Mouse (Mus musculus) embryonic facial prominence, embryonic 11.5 days (tissue): ENCODE measurements around the gene Epb41l5. TPM values are rescaled to one million over a fixed set of nuclear protein-coding genes. Genes with fewer than 3 reads are reported as not detected.
A peak's percentile ranks its signal among the peaks of the same experiment; 100 is the strongest.

ENCODE experiments used
- ATAC-seq: fragments of 200-750 bp; cut with Nextera tagmentation; replicated peaks from 2 replicates; pipeline ENCODE4 v1.8.0; 2017; ENCODE audit warnings: low read depth; ENCODE audit not compliant: insufficient number of reproducible peaks, low FRiP score, low TSS enrichment
- DNase-seq: peaks from one replicate; pipeline ENCODE4 v3.0.0-alpha.2; 2015; ENCODE audit warnings: low spot score
- H3K27ac ChIP-seq: fragments of 300-500 bp; sonication (generic); replicated peaks from 2 replicates; pipeline ENCODE4 v1.5.1; 2014; ENCODE audit warnings: mild to moderate bottlenecking, low read depth, low read length, control low read depth
- H3K27me3 ChIP-seq: fragments of 300-500 bp; sonication (generic); 2 replicates; pipeline ENCODE4 v1.6.1; 2014; ENCODE audit warnings: mild to moderate bottlenecking, low read length, moderate library complexity, mixed read lengths; ENCODE audit not compliant: control insufficient read depth, insufficient read depth
- H3K36me3 ChIP-seq: fragments of 300-500 bp; sonication (generic); replicated peaks from 2 replicates; pipeline ENCODE4 v1.6.1; 2014; ENCODE audit warnings: low read depth, mild to moderate bottlenecking, low read length, moderate library complexity, mixed read lengths; ENCODE audit not compliant: control insufficient read depth, insufficient read depth
- H3K4me1 ChIP-seq: fragments of 300-500 bp; sonication (generic); 2 replicates; pipeline ENCODE4 v1.6.1; 2014; ENCODE audit warnings: low read length, mixed read lengths; ENCODE audit not compliant: control insufficient read depth, insufficient read depth
- H3K4me2 ChIP-seq: fragments of 300-500 bp; sonication (generic); 2 replicates; pipeline ENCODE4 v1.6.1; 2014; ENCODE audit warnings: low read depth, mild to moderate bottlenecking, control low read depth, low read length, moderate library complexity
- H3K4me3 ChIP-seq: fragments of 300-500 bp; sonication (generic); 2 replicates; pipeline ENCODE4 v1.5.1; 2014; ENCODE audit warnings: low read depth, low read length, control low read depth
- H3K9ac ChIP-seq: fragments of 300-500 bp; sonication (generic); replicated peaks from 2 replicates; pipeline ENCODE4 v1.6.1; 2014; ENCODE audit warnings: mild to moderate bottlenecking, control low read depth, low read length
- H3K9me3 ChIP-seq: fragments of 300-500 bp; sonication (generic); replicated peaks from 2 replicates; pipeline ENCODE4 v1.6.1; 2016; ENCODE audit warnings: mild to moderate bottlenecking, low read length, inconsistent platforms, mixed read lengths; ENCODE audit not compliant: control insufficient read depth
- WGBS: fragments of 180-500 bp; shearing (Covaris S2); extraction: QIAGEN DNeasy Blood & Tissue Kit; methylation state at CpG from one replicate; pipeline ENCODE4 v1.1.7; 2014; 5-methylcytosine and 5-hydroxymethylcytosine counted together
- polyA plus RNA-seq: library from polyadenylated mRNA; unstranded; fragments of >200 nt; fragmentation: Nextera tagmentation; extraction: Ambion mirVana; gene quantifications from 2 replicates; pipeline ENCODE4 v1.2.1, GENCODE M21; 2014

The Epb41l5 gene
- polyA plus RNA-seq, 1 experiment from 2014 or later: 21.4 TPM

- H3K9me3 ChIP-seq: no peaks in the 10 kb centered on the region
- H3K4me2 ChIP-seq: no peak overlapping the region
- no peak for ATAC-seq
- H3K4me1 ChIP-seq: no peaks in the 10 kb centered on the region
- no peaks in the 10 kb centered on the region for H3K36me3 ChIP-seq
- WGBS: 72% methylated on average over 2 of the region's 2 CpGs
- no peak for DNase-seq
- no peak overlapping the region for H3K9ac ChIP-seq
- H3K27ac ChIP-seq: no peak overlapping the region
- H3K4me3 ChIP-seq: no peak overlapping the region
- H3K27me3 ChIP-seq: no peaks in the 10 kb centered on the region
Measured at GRCm38 (mm10) chr1:119539252-119539651, 109.5 kb downstream of the Epb41l5 start.

- 88% methylated on average over 6 of the region's 6 CpGs for WGBS
- Histone ChIP-seq H3K4me2 (no peak overlapping the region), H3K4me1 (no peaks in the 10 kb centered on the region), H3K9me3 (no peaks in the 10 kb centered on the region), H3K36me3 (no peaks in the 10 kb centered on the region), H3K9ac (no peak overlapping the region), H3K27ac (no peak overlapping the region), H3K27me3 (no peaks in the 10 kb centered on the region), H3K4me3 (no peak overlapping the region)
- ATAC-seq (no peak), DNase-seq (no peak)
Measured at GRCm38 (mm10) chr1:119537651-119538050, 111.1 kb downstream of the Epb41l5 start.

GRCm38 (mm10) chr1:119536122-119536521 is 112.7 kb downstream of the Epb41l5 start:
- ATAC-seq: no peak
- Histone ChIP-seq H3K4me1 (no peaks in the 10 kb centered on the region), H3K4me2 (no peak overlapping the region), H3K9me3 (no peaks in the 10 kb centered on the region), H3K27ac (no peak overlapping the region), H3K4me3 (no peak overlapping the region), H3K27me3 (no peaks in the 10 kb centered on the region), H3K9ac (no peak overlapping the region), H3K36me3 (no peaks in the 10 kb centered on the region)
- WGBS: 80% methylated on average over 2 of the region's 2 CpGs
- DNase-seq: no peak

GRCm38 (mm10) chr1:119534341-119534740 is 114.5 kb downstream of the Epb41l5 start:
- WGBS: 84% methylated on average over 5 of the region's 5 CpGs
- H3K27me3 ChIP-seq: no peaks in the 10 kb centered on the region
- DNase-seq (no peak), ATAC-seq (no peak)
- no peak overlapping the region for H3K9ac ChIP-seq
- H3K4me2 ChIP-seq: no peak overlapping the region
- H3K27ac ChIP-seq: no peak overlapping the region
- H3K4me3 ChIP-seq: no peak overlapping the region
- no peaks in the 10 kb centered on the region for H3K9me3 ChIP-seq
- H3K36me3 ChIP-seq: no peaks in the 10 kb centered on the region
- no peaks in the 10 kb centered on the region for H3K4me1 ChIP-seq

- ATAC-seq: no peak
- peaks cover 5% of the 10 kb centered on the region for H3K36me3 ChIP-seq
- no peak for DNase-seq
- 84% methylated on average over 18 of the region's 18 CpGs for WGBS
- H3K4me2 ChIP-seq: no peak overlapping the region
- no peak overlapping the region for H3K9ac ChIP-seq
- no peaks in the 10 kb centered on the region for H3K27me3 ChIP-seq
- H3K4me3 ChIP-seq: no peak overlapping the region
- no peaks in the 10 kb centered on the region for H3K4me1 ChIP-seq
- no peaks in the 10 kb centered on the region for H3K9me3 ChIP-seq
- no peak overlapping the region for H3K27ac ChIP-seq
Measured at GRCm38 (mm10) chr1:119533093-119533805, 115.6 kb downstream of the Epb41l5 start.

GRCm38 (mm10) chr1:119532165-119532564 is 116.6 kb downstream of the Epb41l5 start:
- DNase-seq: no peak
- peaks cover 5% of the 10 kb centered on the region for H3K36me3 ChIP-seq
- ATAC-seq: peak; percentile 77

GRCm38 (mm10) chr1:119530941-119531340 is 117.9 kb downstream of the Epb41l5 start:
- Histone ChIP-seq H3K27ac (no peak overlapping the region), H3K9ac (no peak overlapping the region), H3K27me3 (no peaks in the 10 kb centered on the region), H3K4me1 (no peaks in the 10 kb centered on the region), H3K4me2 (no peak overlapping the region), H3K36me3 (peaks cover 5% of the 10 kb centered on the region), H3K9me3 (no peaks in the 10 kb centered on the region), H3K4me3 (no peak overlapping the region)
- DNase-seq (no peak), ATAC-seq (no peak)
- 96% methylated on average over 13 of the region's 13 CpGs for WGBS

More at GRCm38 (mm10) chr1:119532165-119532564, 116.6 kb downstream of the Epb41l5 start:
- no peak overlapping the region for H3K4me3 ChIP-seq
- H3K9me3 ChIP-seq: no peaks in the 10 kb centered on the region
- H3K27me3 ChIP-seq: no peaks in the 10 kb centered on the region
- H3K4me2 ChIP-seq: no peak overlapping the region
- H3K4me1 ChIP-seq: no peaks in the 10 kb centered on the region
- 93% methylated on average over 6 of the region's 6 CpGs for WGBS
- H3K9ac ChIP-seq: no peak overlapping the region
- no peak overlapping the region for H3K27ac ChIP-seq

- H3K27me3 ChIP-seq: no peaks in the 10 kb centered on the region
- peak within 1 kb of the TSS; percentile 81 for H3K4me2 ChIP-seq
- H3K9ac ChIP-seq: peak within 1 kb of the TSS; percentile 74
- DNase-seq (peak; percentile 90), ATAC-seq (peak; percentile 97)
- H3K27ac ChIP-seq: peak within 1 kb of the TSS; percentile 29
- WGBS: 1% methylated on average over 63 of the region's 82 CpGs
- no peaks in the 10 kb centered on the region for H3K4me1 ChIP-seq
- peaks cover 5% of the 10 kb centered on the region for H3K36me3 ChIP-seq
- peak within 1 kb of the TSS; percentile 51 for H3K4me3 ChIP-seq
- no peaks in the 10 kb centered on the region for H3K9me3 ChIP-seq
Measured at GRCm38 (mm10) chr1:119525689-119526591, 122.9 kb downstream of the Epb41l5 start, which contains the start of gene Tmem185b. Gene Tmem185b (plus strand): TSS chr1:119526160.
